Mouse (Mus musculus): ENCODE measurements around the gene Cnot8. TPM values are rescaled to one million over a fixed set of nuclear protein-coding genes. Genes with fewer than 3 reads are reported as not detected.

The Cnot8 gene
- polyA plus RNA-seq, 1 experiment = 58.1 TPM

DNA sequence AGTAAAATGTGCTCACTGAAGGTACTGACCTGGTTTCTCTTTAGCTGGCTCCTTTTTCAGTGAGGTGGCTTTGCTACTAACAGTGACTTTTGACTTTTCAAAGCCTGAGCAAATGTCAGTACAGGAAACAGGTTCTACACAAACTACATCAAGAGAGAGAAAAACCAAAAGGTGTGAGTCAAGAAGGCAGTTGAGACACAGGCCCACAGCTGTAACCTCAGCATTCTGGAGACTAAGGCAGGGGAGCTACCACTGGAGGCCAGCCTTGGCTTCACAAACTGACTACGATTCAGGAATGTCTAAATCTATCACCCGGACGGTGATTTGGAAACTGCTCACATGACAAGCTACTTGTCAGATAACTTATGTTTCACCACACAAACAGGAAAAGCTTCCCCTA is 35.5 kb downstream of the Cnot8 start:
- Histone ChIP-seq H3K27ac (ENCODE audit: insufficient read depth, low read length) (no peak overlapping the region), H3K4me1 (ENCODE audit: control insufficient read depth, insufficient read depth, low read length) (no peaks in the 10 kb centered on the region), H3K4me3 (ENCODE audit: insufficient read depth, low read length) (no peak overlapping the region)
- TF ChIP-seq CTCF (IDR thresholded peaks at IDR 0.05; ENCODE audit: borderline replicate concordance, insufficient read depth, low read length) (no peak), POLR2A (IDR thresholded peaks at IDR 0.05; ENCODE audit: low read depth, low read length) (no peak)

DNA sequence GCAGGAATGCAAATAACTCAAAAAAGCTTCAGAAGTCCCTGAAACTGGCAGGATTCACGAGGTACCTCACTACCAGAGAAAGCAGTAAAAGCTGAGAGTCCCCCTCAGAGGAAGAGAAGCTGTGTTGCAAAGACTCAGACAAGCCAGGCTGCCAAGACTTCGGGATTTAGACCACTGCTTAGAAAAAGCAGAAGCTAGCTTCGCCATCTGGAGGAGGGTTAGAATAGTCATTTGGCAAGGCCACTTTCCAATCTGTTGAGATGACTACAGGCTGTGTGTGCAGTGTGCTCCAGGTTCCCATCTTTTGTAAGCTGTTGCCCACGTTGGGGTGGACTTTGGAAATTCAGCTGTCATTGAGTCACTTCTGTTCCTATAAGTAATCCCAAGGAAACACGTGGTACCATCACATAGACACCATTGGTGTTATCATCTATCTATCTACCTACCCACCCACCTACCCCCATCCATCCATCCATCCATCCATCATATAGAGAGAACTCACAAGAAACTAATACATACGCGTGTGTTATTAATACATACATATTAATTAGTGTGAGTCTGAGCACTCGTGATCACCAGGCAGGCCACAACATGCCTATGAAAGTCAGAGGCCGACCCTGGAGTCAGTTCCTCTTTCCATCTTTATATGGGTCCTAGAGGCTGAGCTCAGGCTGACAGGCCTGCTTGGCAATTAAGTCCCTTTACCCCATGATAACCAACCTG is 39.9 kb downstream of the Cnot8 start:
- Histone ChIP-seq H3K27ac (ENCODE audit: insufficient read depth, low read length) (no peak overlapping the region), H3K4me3 (ENCODE audit: insufficient read depth, low read length) (no peak overlapping the region), H3K4me1 (ENCODE audit: control insufficient read depth, insufficient read depth, low read length) (no peaks in the 10 kb centered on the region)
- TF ChIP-seq POLR2A (IDR thresholded peaks at IDR 0.05; ENCODE audit: low read depth, low read length) = no peak
- no peak for TF ChIP-seq CTCF (IDR thresholded peaks at IDR 0.05; ENCODE audit: borderline replicate concordance, insufficient read depth, low read length)

DNA sequence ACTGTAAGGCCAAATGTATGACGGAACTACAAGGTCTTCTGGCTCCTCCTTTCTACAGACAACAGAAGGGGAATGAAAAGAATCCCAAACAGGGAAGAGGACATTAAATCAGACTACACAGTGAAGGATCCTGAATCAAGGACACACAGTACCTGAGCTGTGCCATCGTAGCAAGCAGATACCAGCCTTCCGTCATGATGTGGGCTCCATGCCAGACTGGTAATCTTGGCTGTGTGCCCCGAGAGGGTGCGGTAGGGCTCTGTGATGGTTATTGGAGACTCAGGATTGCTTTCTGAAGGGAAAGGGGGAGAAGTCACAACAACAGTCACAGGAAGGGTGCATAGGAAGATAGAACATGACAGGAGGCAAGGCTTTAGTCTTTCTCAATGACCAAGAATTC is 42.3 kb downstream of the Cnot8 start:
- H3K4me1 ChIP-seq (ENCODE audit: control insufficient read depth, insufficient read depth, low read length) = no peaks in the 10 kb centered on the region
- no peak for TF ChIP-seq CTCF (IDR thresholded peaks at IDR 0.05; ENCODE audit: borderline replicate concordance, insufficient read depth, low read length)
- no peak overlapping the region for H3K4me3 ChIP-seq (ENCODE audit: insufficient read depth, low read length)
- no peak overlapping the region for H3K27ac ChIP-seq (ENCODE audit: insufficient read depth, low read length)

DNA sequence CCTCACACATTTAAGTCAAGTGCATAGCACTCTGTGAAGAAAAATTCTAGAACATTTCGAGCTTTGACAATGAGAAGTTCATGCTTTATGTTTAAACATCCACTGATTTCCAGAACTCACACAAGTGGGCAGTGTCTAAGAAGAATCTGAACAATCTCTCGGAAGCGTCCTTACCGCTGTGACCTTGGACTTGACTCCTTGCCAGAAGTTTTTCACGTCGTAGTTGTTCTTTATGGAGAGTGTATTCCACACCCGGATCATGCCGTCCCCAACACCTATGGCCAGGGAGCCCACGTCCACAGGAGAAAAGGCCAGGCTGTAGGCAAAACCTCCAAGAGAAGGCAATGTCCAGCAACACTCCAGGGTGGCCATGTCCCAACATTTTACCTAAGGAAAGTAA is 51.5 kb downstream of the Cnot8 start:
- Histone ChIP-seq H3K4me1 (ENCODE audit: control insufficient read depth, insufficient read depth, low read length) (no peaks in the 10 kb centered on the region), H3K4me3 (ENCODE audit: insufficient read depth, low read length) (no peak overlapping the region), H3K27ac (ENCODE audit: insufficient read depth, low read length) (no peak overlapping the region)
- TF ChIP-seq CTCF (IDR thresholded peaks at IDR 0.05; ENCODE audit: borderline replicate concordance, insufficient read depth, low read length) (no peak), POLR2A (IDR thresholded peaks at IDR 0.05; ENCODE audit: low read depth, low read length) (no peak)

DNA sequence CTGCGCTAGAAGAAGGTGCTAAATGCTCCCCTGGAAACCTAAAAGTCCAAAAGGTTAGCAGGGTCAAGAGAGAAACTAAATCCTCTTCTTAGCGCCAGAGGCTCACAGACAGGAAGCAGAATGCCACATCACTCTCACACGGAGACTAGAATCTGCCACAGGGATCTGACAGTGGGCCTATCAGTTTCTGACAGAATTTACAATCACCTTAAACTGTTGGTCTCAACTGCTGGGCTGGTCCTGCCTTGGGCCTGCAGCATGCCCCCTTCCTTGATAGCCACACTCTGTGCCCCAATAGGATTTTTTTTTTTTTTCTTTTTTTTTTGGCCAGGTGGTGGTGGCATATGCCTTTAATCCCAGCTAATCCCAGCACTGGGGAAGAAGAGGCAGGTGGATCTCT is 52.9 kb downstream of the Cnot8 start:
- Histone ChIP-seq H3K27ac (ENCODE audit: insufficient read depth, low read length) (no peak overlapping the region), H3K4me1 (ENCODE audit: control insufficient read depth, insufficient read depth, low read length) (no peaks in the 10 kb centered on the region), H3K4me3 (ENCODE audit: insufficient read depth, low read length) (no peak overlapping the region)
- TF ChIP-seq POLR2A (IDR thresholded peaks at IDR 0.05; ENCODE audit: low read depth, low read length) = no peak
- TF ChIP-seq CTCF (IDR thresholded peaks at IDR 0.05; ENCODE audit: borderline replicate concordance, insufficient read depth, low read length) = no peak

DNA sequence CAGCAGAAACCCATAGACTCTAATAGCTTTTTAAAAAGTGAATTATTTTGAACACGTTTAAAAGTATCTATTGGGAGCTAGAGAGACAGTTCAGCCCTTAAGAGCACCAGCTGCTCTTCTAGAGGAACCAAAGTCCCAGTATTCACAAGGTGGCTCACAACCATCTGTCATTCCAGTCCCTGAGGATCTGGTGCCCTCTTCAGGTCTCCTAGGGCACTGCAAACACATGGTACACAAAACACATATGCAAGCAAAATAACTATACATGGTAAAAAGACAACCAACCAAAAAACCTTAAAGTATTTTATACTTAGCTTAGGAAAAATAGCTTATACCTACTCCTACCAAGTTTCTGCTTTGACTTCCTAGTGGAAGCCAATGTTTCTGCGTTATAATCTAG is 61.1 kb downstream of the Cnot8 start:
- Histone ChIP-seq H3K27ac (ENCODE audit: insufficient read depth, low read length) (no peak overlapping the region), H3K4me1 (ENCODE audit: control insufficient read depth, insufficient read depth, low read length) (no peaks in the 10 kb centered on the region), H3K4me3 (ENCODE audit: insufficient read depth, low read length) (no peak overlapping the region)
- TF ChIP-seq CTCF (IDR thresholded peaks at IDR 0.05; ENCODE audit: borderline replicate concordance, insufficient read depth, low read length) = no peak
- TF ChIP-seq POLR2A (IDR thresholded peaks at IDR 0.05; ENCODE audit: low read depth, low read length) = no peak

DNA sequence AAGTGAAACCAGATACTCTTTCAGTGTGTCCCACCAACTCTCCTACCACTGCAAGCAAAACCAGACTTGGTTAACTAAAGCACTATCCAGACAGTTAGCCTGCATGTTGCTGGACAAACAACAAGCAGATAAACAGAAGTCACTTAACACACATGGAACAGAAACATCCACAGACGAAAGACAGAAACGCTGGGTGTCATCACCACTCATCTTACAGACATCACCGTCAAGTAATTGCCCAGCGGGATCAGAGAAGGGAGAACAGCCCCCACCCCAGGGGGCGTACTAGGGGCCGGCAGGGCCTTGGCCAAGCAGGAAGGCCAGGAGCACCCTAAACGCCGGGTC is 63.8 kb downstream of the Cnot8 start:
- Histone ChIP-seq H3K4me3 (ENCODE audit: insufficient read depth, low read length) (peak overlapping the region; percentile 98), H3K4me1 (ENCODE audit: control insufficient read depth, insufficient read depth, low read length) (no peaks in the 10 kb centered on the region), H3K27ac (ENCODE audit: insufficient read depth, low read length) (peak overlapping the region; percentile 42; the same call in 1 of the 2 replicates)
- TF ChIP-seq POLR2A (IDR thresholded peaks at IDR 0.05; ENCODE audit: low read depth, low read length) = no peak

Other genes with a start within 250 kb of the Cnot8 start
- 89.9 and 94.4 TPM in 2 replicates for gene Larp1, start 95.1 kb upstream of the Cnot8 start, polyA plus RNA-seq (2011; ENCODE audit: insufficient read length, low read depth, missing spikeins)
- gene Gm12248, start 11.0 kb upstream of the Cnot8 start, polyA plus RNA-seq (2011; ENCODE audit: insufficient read length, low read depth, missing spikeins) = not detected in 2 replicates
- gene Gemin5, start 64.4 kb downstream of the Cnot8 start, polyA plus RNA-seq (2011; ENCODE audit: insufficient read length, low read depth, missing spikeins) = 16.1 and 18.3 TPM in 2 replicates
- gene Mrpl22, start 67.5 kb downstream of the Cnot8 start, polyA plus RNA-seq (2011; ENCODE audit: insufficient read length, low read depth, missing spikeins) = 46.8 and 51.6 TPM in 2 replicates
- gene Igtp, start 95.4 kb downstream of the Cnot8 start, polyA plus RNA-seq (2011; ENCODE audit: insufficient read length, low read depth, missing spikeins) = 8.3 and 11.7 TPM in 2 replicates
- 10.0 and 12.3 TPM in 2 replicates for gene Irgm2, start 95.5 kb downstream of the Cnot8 start, polyA plus RNA-seq (2011; ENCODE audit: insufficient read length, low read depth, missing spikeins)
- not detected in 2 replicates for gene 4930438A08Rik, start 170.6 kb downstream of the Cnot8 start, polyA plus RNA-seq (2011; ENCODE audit: insufficient read length, low read depth, missing spikeins)
- 10.3 and 11.6 TPM in 2 replicates for gene Zfp692, start 202.9 kb downstream of the Cnot8 start, polyA plus RNA-seq (2011; ENCODE audit: insufficient read length, low read depth, missing spikeins)
- 22.1 and 23.2 TPM in 2 replicates for gene Zfp672, start 226.2 kb downstream of the Cnot8 start, polyA plus RNA-seq (2011; ENCODE audit: insufficient read length, low read depth, missing spikeins)
- 21.5 and 25.1 TPM in 2 replicates for gene Sh3bp5l, start 226.6 kb downstream of the Cnot8 start, polyA plus RNA-seq (2011; ENCODE audit: insufficient read length, low read depth, missing spikeins)